ENCODE assay signal across 17 mouse cellular contexts in genomic region chr15:5554926-5555325, GRCm38 (mm10).
DNase-seq lines count a peak whose midpoint lies in the region; ATAC-seq lines count a peak whose summit lies in the region.
"Had no signal": no experiment of that assay in that cellular context is flagged by ENCODE, and none has a peak within 500 bp of the region (broad histone marks: within the 10 kb centered on the region; RNA-seq: fewer than 3 reads in every experiment).

No protein-coding gene starts in this region.

- no peak for ATAC-seq in heart, embryonic 13.5 days (ENCODE audit: extremely low read depth, insufficient number of reproducible peaks, low FRiP score, low TSS enrichment)
- ATAC-seq in hindbrain, embryonic 14.5 days (ENCODE audit: low FRiP score): no peak
- ATAC-seq in hindbrain, embryonic 12.5 days (ENCODE audit: low FRiP score): no peak
- ATAC-seq in monocyte, adult 5-6 weeks (replicated peaks; ENCODE audit: insufficient number of reproducible peaks, low FRiP score, low TSS enrichment, poor library complexity, severe bottlenecking): no peak
- ATAC-seq: forebrain, embryonic 13.5 days; forebrain, postnatal 0 days; intestine, postnatal 0 days had no signal

- H3K27me3 ChIP-seq in heart, embryonic 13.5 days (replicated peaks): no peaks in the 10 kb centered on the region
- no peaks in the 10 kb centered on the region for H3K27me3 ChIP-seq in hindbrain, embryonic 14.5 days (ENCODE audit: control insufficient read depth, insufficient read depth, low read length)
- no peaks in the 10 kb centered on the region for H3K27me3 ChIP-seq in hindbrain, embryonic 12.5 days
- H3K27me3 ChIP-seq: forebrain, embryonic 13.5 days; hindbrain, embryonic 15.5 days had no signal

- no peaks in the 10 kb centered on the region for H3K36me3 ChIP-seq in heart, embryonic 13.5 days
- H3K36me3 ChIP-seq in hindbrain, embryonic 14.5 days (replicated peaks; ENCODE audit: control insufficient read depth, insufficient read depth): no peaks in the 10 kb centered on the region
- H3K36me3 ChIP-seq in hindbrain, embryonic 12.5 days: no peaks in the 10 kb centered on the region
- H3K36me3 ChIP-seq: embryonic facial prominence, embryonic 10.5 days; G1E; hindbrain, embryonic 15.5 days had no signal

- no peaks in the 10 kb centered on the region for H3K9me3 ChIP-seq in heart, embryonic 13.5 days
- no peaks in the 10 kb centered on the region for H3K9me3 ChIP-seq in hindbrain, embryonic 14.5 days (ENCODE audit: control insufficient read depth, low read length)
- no peaks in the 10 kb centered on the region for H3K9me3 ChIP-seq in hindbrain, embryonic 12.5 days (replicated peaks)
- H3K9me3 ChIP-seq: embryonic facial prominence, embryonic 10.5 days; forebrain, embryonic 13.5 days; G1E; hindbrain, embryonic 15.5 days had no signal

- DNase-seq in heart, adult 18-20 months: no peak
- DNase-seq in hindbrain, embryonic 14.5 days (ENCODE audit: low spot score): peak; percentile 17
- peak; percentile 16 for DNase-seq in T-cell, adult 2 months (ENCODE audit: low spot score)
- DNase-seq in natural killer cell, adult 2 months (ENCODE audit: low spot score in 2 of 2): peak; percentile 20 to 41
- no peak for DNase-seq in right cerebral cortex, postnatal 14 days
- DNase-seq: adrenal gland, adult 2 months; adrenal gland, postnatal 25 days; forebrain, postnatal 0 days; gastrocnemius, postnatal 14 days had no signal

- 73% methylated on average over 4 of the region's 4 CpGs for WGBS in heart, embryonic 13.5 days
- 87% methylated on average over 4 of the region's 4 CpGs for WGBS in hindbrain, embryonic 14.5 days
- 85% methylated on average over 4 of the region's 4 CpGs for WGBS in hindbrain, embryonic 12.5 days

- H3K4me2 ChIP-seq in heart, embryonic 13.5 days: no peak overlapping the region
- H3K4me2 ChIP-seq in hindbrain, embryonic 14.5 days (replicated peaks): no peak overlapping the region
- no peak overlapping the region for H3K4me2 ChIP-seq in hindbrain, embryonic 12.5 days (replicated peaks)
- H3K4me2 ChIP-seq: forebrain, embryonic 13.5 days; hindbrain, embryonic 15.5 days had no signal

- H3K9ac ChIP-seq in heart, embryonic 13.5 days: no peak overlapping the region
- H3K9ac ChIP-seq in hindbrain, embryonic 14.5 days: no peak overlapping the region
- H3K9ac ChIP-seq in hindbrain, embryonic 12.5 days: no peak overlapping the region
- H3K9ac ChIP-seq: forebrain, embryonic 13.5 days; forebrain, postnatal 0 days; hindbrain, embryonic 15.5 days had no signal

- H3K27ac ChIP-seq in heart, embryonic 13.5 days (replicated peaks): 0 out of 2 replicates have a peak overlapping the region, but pooled peaks have one; percentile 10
- H3K27ac ChIP-seq in hindbrain, embryonic 14.5 days: no peak overlapping the region
- H3K27ac ChIP-seq in hindbrain, embryonic 12.5 days: no peak overlapping the region
- H3K27ac ChIP-seq: embryonic facial prominence, embryonic 10.5 days; forebrain, embryonic 13.5 days; hindbrain, embryonic 15.5 days had no signal

- H3K4me1 ChIP-seq in heart, embryonic 13.5 days: peaks cover 17% of the 10 kb centered on the region
- no peaks in the 10 kb centered on the region for H3K4me1 ChIP-seq in hindbrain, embryonic 14.5 days (replicated peaks; ENCODE audit: control insufficient read depth, insufficient read depth, low read length)
- no peaks in the 10 kb centered on the region for H3K4me1 ChIP-seq in hindbrain, embryonic 12.5 days
- H3K4me1 ChIP-seq: embryonic facial prominence, embryonic 10.5 days; forebrain, embryonic 13.5 days; hindbrain, embryonic 15.5 days had no signal

- H3K4me3 ChIP-seq in heart, embryonic 13.5 days: no peak overlapping the region
- no peak overlapping the region for H3K4me3 ChIP-seq in hindbrain, embryonic 14.5 days (replicated peaks; ENCODE audit: low read length)
- H3K4me3 ChIP-seq in hindbrain, embryonic 12.5 days: no peak overlapping the region
- H3K4me3 ChIP-seq: embryonic facial prominence, embryonic 10.5 days; forebrain, embryonic 13.5 days; hindbrain, embryonic 15.5 days had no signal

Comparison
In these comparisons a context has a peak if more than half of its experiments do, and no peak if none do; other contexts are left out.
1. DNase-seq: peak in hindbrain, embryonic 14.5 days (single experiment), T-cell, adult 2 months (single experiment) and natural killer cell, adult 2 months (2 of 2); none in heart, adult 18-20 months (0 of 2) and right cerebral cortex, postnatal 14 days (single experiment).